Mouse (Mus musculus) B cell, adult 62 days (primary cell): ENCODE data around the gene Zswim4. TPM values are rescaled to one million over a fixed set of nuclear protein-coding genes. Genes with fewer than 3 reads are reported as not detected.

Experiments
- total RNA-seq: library from RNA; stranded (reverse); gene quantifications from 4 replicates; pipeline ENCODE4 v1.2.4, GENCODE M21; 2023

Zswim4 gene
- 28.2 to 33.1 TPM (median 30.3 TPM) in 4 replicates for total RNA-seq

DNA sequence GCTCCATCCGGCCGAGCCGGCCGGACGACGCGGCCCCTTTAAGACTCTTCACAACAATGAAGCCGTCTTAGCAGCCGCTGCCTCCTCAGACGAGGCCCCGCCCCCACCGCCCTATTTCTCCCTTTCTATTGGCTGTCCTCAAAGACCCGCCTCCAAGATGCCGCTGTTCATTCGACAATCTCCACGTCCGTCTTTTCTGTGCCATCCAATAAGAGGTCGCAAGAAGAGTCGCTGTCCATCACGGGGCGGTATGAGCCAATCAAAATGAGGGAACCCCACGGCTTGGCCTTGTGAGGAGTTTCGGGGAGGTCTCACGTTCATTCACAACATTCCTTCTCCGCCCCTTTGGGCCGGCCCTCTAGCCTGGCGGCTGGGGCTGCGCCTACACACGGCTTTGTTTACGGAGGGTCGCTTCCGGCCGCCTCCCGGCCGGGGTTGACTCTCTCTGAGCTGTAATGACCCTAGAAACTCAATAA is at the start of gene Zswim4:
Gene Zswim4, minus strand, starts transcription at position 58 of the 476 bp plus-strand sequence.

DNA sequence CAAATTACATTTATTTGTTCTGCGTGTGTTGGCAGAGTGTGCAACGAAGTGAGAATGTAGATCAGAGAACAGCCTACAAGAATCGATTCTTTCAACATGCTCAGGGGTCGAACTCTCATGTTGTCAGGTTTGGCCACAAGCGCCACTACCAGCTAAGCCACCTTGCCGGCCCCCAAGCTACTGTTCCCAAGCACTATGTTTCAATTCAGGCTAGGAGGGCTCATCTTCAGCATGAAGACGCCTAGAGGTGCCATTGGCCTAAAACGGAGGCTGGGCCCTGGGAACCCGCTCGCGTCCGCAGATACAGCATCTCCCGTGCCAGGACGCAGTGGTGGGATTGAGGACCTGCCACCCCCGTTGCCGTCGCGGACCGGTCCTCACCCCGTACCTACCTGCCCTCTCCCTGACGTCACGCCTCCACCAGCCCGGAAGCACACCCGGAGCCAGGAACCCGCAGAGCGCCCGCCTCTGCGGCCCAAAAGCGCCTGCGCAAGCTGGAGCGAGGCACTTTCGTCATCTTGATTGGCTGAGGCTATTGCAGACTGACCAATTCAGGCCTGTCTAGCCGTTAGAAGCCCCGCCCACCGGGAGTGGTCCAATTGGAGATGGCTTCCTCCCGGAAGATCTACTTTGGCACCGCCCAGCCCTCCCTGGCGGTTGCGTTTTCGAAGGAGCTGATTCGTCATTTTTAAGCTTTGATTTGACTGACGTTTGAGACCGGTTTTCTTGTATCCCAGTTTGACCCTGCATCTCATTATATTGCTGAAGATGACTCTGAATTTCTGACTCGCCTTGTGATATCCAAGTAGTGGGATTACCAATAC is 33.3 kb upstream of the Zswim4 start, which contains the start of gene Ccdc130:
Gene Ccdc130, minus strand, starts transcription at position 431 of the 824 bp plus-strand sequence.

DNA sequence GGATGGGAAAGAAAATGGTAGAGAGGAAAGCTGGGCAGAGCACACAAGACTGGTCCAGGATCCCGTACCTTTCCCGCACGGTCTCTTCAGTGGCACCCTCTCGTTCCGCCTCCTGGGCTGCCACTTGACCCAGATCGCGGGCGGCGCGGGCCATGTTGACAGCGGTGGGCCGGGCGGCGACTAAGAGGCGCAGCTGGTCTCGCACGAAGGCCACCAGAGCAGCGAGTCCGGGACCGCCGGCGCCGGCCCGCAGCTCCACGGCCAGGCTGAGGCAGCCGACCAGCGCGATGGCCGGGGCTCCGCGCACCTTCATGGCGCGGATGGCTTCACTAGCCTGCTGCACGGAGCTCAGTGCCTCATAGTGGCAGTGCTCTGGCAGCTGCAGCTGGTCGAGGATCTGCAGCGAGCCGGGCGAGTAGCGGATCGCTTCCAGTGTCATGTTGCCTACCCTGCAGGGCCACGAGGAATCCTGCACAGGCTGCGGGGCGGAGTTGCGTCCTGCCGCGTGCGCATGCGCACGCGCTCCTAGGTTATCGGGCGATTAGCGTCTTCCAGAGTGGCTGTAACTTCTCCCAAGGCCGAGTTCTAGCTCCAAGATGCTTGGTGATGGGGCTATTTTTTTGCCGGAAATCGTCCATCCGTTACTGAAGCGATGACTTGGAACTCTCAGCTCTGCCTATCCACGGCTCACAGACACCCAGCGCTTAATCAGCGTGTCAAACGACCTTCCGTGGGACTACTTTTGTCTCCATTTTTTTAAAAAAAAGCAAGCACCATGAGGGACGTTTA is 20.2 kb upstream of the Zswim4 start, which contains the start of gene Mri1:
Gene Mri1, minus strand, starts transcription at position 505 of the 789 bp plus-strand sequence.

DNA sequence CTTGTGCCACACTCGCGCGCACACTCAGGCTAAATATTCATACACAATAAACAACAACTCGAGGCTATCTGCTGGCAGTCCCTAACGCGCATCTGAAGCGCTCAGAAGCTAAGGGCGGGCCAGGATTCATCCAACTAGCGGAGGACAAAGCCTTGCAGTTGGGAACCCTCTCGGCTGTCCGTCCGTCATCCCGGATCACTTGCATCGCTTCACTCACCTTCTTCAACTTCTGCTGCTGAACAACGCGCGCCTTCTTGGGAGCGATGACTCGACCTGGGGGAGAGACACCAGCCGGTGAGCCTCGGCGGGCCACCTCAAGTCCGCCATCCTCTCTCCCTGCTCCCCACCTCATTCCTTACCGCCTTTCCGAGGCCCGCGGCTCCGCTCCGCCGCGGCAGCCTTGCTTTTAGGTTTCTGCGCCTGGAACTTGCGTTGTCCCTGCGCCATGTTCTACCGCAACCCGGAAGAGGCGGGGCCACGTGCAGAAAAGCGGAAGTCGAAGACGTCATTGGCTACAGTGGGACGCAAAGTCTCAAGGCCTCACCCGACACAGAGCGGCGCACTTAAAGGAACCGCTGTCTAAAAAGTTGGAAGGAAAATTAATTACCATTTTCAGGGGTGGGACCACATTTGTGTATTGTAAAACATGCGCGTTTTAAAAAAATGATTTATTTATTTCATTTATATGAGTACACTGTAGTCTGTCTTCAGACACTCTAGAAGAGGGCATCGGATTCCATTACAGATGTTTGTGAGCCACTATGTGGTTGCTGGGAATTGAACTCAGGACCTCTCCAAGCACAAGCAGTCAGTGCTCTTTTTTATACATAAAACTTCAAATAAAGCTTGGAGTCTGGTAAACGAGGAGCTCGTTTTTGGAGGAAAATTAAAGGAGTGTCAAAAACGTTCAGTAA is 12.7 kb upstream of the Zswim4 start, which contains the start of gene D8Ertd738e:
Gene D8Ertd738e, minus strand, starts transcription at position 463 of the 914 bp plus-strand sequence.

DNA sequence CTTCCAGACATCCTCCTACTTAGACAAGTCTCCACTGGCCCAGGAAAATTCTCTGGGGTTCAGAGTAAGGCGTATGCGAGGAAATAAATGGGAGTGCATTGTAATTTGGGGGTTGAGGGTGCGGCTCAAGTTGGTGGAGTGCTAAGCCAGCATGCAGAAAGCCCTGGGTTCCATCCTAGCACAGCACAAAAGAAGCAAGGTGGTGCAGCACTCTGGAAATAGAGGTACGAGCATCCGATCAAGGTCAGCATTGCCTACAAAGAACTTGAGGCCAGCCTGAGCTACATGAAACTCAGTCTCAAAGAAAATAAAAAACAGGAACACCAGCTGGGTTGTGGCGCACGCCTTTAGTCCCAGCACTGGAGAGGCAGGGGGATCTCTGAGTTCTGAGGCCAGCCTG is 51.7 kb downstream of the Zswim4 start, which contains the start of gene Nanos3:
Gene Nanos3, minus strand, starts transcription at position 101 of the 400 bp plus-strand sequence.

Other genes with a start within 250 kb of the Zswim4 start
- 43.8 to 51.9 TPM (median 45.4 TPM) in 4 replicates for gene Samd1, start 239.4 kb downstream of the Zswim4 start, total RNA-seq
- 1.4 to 1.5 TPM in 2 of 4 replicates, not detected in the others for gene 1700067K01Rik, start 235.6 kb downstream of the Zswim4 start, total RNA-seq
- gene 2210011C24Rik, start 224.9 kb downstream of the Zswim4 start, total RNA-seq = not detected in 4 replicates
- not detected in 4 replicates for gene Palm3, start 215.6 kb downstream of the Zswim4 start, total RNA-seq
- 78.5 to 94.8 TPM (median 84.7 TPM) in 4 replicates for gene Il27ra, start 194.5 kb downstream of the Zswim4 start, total RNA-seq
- gene Rln3, start 192.1 kb downstream of the Zswim4 start, total RNA-seq = not detected in 4 replicates
- gene Gm10643, start 171.9 kb downstream of the Zswim4 start, total RNA-seq = 5.6 to 8.3 TPM (median 7.3 TPM) in 4 replicates
- 99.2 to 107 TPM (median 104 TPM) in 4 replicates for gene Rfx1, start 170.2 kb downstream of the Zswim4 start, total RNA-seq
- 48.7 to 58.3 TPM (median 52.6 TPM) in 4 replicates for gene Dcaf15, start 132.3 kb downstream of the Zswim4 start, total RNA-seq
- gene Podnl1, start 111.1 kb downstream of the Zswim4 start, total RNA-seq = 0.20 to 0.24 TPM in 2 of 4 replicates, not detected in the others
- gene Cc2d1a, start 89.1 kb downstream of the Zswim4 start, total RNA-seq = 26.2 to 35.4 TPM (median 28.7 TPM) in 4 replicates
- gene 4930432K21Rik, start 89.0 kb downstream of the Zswim4 start, total RNA-seq = 1.2 to 1.4 TPM (median 1.3 TPM) in 4 replicates
- gene Nanos3, start 51.8 kb downstream of the Zswim4 start, total RNA-seq = not detected in 4 replicates
- gene D8Ertd738e, start 12.7 kb upstream of the Zswim4 start, total RNA-seq = 193 to 242 TPM (median 216 TPM) in 4 replicates
- 29.8 to 39.4 TPM (median 33.4 TPM) in 4 replicates for gene Mri1, start 20.3 kb upstream of the Zswim4 start, total RNA-seq
- gene Ccdc130, start 33.3 kb upstream of the Zswim4 start, total RNA-seq = 18.4 to 24.7 TPM (median 21.0 TPM) in 4 replicates
- gene Cacna1a, start 151.4 kb upstream of the Zswim4 start, total RNA-seq = 0.91 to 3.5 TPM (median 2.1 TPM) in 4 replicates